Mouse (Mus musculus) hindbrain, embryonic 10.5 days (tissue): ENCODE results near the gene Cryz. TPM values are rescaled to one million over a fixed set of nuclear protein-coding genes. Genes with fewer than 3 reads are reported as not detected.
A peak's percentile ranks its signal among the peaks of the same experiment; 100 is the strongest.

Experiments
- DNase-seq: peaks from one replicate; pipeline ENCODE4 v3.0.0-alpha.2; 2017; ENCODE audit warnings: low spot score
- H3K27ac ChIP-seq: fragments of 300-500 bp; sonication (generic); 2 replicates; pipeline ENCODE4 v1.5.1; 2016; ENCODE audit warnings: mild to moderate bottlenecking, moderate library complexity
- H3K27me3 ChIP-seq: fragments of 300-500 bp; sonication (generic); 2 replicates; pipeline ENCODE4 v1.6.1; 2016; ENCODE audit warnings: mild to moderate bottlenecking; ENCODE audit not compliant: poor library complexity, insufficient read depth, severe bottlenecking
- H3K36me3 ChIP-seq: fragments of 300-500 bp; sonication (generic); 2 replicates; pipeline ENCODE4 v1.6.1; 2016; ENCODE audit warnings: mild to moderate bottlenecking, moderate library complexity
- H3K4me1 ChIP-seq: fragments of 300-500 bp; sonication (generic); replicated peaks from 2 replicates; pipeline ENCODE4 v1.6.1; 2016; ENCODE audit warnings: mild to moderate bottlenecking
- H3K4me3 ChIP-seq: fragments of 300-500 bp; sonication (generic); 2 replicates; pipeline ENCODE4 v1.5.1; 2016; ENCODE audit warnings: mild to moderate bottlenecking, moderate library complexity
- H3K9me3 ChIP-seq: fragments of 300-500 bp; sonication (generic); 2 replicates; pipeline ENCODE4 v1.6.1; 2016; ENCODE audit warnings: mild to moderate bottlenecking, moderate library complexity
- WGBS: fragments of 180-500 bp; shearing (Covaris S2); methylation state at CpG from one replicate; pipeline ENCODE4 v1.1.7; 2016; 5-methylcytosine and 5-hydroxymethylcytosine counted together
- polyA plus RNA-seq: library from polyadenylated mRNA; unstranded; fragments of >200 nt; fragmentation: Nextera tagmentation; extraction: Ambion mirVana; gene quantifications from 2 replicates; pipeline ENCODE4 v1.2.1, GENCODE M21; 2016

Cryz gene
- polyA plus RNA-seq = 14.9 and 20.9 TPM in 2 replicates

DNA sequence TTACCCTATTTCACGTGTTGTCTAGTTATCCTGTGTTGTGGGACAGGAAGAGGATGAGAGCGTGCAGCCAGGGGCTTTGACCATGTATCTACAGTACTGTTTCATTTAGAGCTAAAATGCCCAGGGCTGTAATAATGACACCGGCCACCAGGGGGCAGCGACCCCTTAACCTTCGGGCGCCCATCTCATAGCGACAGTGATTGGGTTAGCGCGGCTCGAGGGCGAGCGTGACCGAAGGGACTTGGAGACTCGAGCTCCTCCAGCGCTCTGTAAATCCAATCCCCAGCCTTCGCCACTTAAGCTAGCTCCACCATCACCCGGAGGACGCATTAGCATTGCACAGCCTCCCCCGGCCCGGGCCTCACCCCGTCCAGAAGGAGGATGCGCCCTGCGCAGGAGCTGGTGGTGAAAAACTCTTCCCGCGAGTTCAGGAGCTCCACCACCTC lies at the start of gene Cryz:
Gene Cryz (plus strand): TSS at position 224 of the 446 bp plus-strand sequence.
- H3K27ac ChIP-seq = peak within 1 kb of the TSS; percentile 98
- peaks cover 11% of the 10 kb centered on the region for H3K4me1 ChIP-seq
- peak; percentile 93 for DNase-seq
- H3K27me3 ChIP-seq = no peaks in the 10 kb centered on the region
- no peaks in the 10 kb centered on the region for H3K9me3 ChIP-seq
- WGBS = under 1% methylated on average over 25 of the region's 25 CpGs
- H3K36me3 ChIP-seq = peaks cover 29% of the 10 kb centered on the region
- peak within 1 kb of the TSS; percentile 94 for H3K4me3 ChIP-seq

DNA sequence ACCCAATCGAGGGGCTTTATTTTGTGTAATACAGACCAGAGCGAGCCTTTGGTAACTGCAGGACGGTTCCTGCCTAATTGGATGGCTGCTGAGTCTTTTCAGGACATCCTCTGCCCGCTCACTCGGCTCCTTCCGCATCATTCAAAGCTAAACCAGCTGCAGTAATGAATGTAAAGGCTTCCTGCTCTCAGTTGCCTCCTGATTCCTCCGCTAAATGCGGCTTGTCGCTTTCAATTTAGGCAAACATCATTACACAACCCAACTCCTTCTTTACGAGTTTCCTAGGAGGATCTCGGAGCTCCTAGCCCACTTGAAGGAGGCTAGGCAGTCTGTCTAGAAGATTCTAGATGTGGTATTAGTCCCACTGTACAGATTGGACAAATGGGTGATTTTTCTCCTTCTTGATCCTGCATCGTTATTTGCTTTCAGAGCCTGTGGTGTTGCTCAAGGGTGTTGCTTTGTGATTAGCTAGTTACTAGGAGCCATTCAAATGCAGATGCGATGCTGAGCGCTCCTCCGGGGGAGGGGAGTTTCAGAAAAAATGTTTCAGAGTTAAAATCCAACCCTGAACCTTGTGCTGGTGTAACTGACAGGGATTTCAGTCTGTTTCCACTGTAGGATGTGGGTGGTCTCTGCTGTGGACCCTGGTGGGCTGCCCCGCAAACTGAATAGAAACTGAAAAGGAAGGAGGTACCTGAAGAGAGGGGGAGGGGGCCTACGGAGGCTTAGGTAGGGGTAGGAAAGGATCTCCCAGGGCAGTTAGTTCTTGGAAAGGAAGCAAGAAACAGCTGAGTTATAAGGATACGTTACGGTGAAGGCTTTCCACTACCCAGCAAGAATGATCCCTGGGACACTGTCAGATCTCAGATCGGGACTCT lies 48.7 kb upstream of the Cryz start:
- H3K4me3 ChIP-seq = peak overlapping the region; percentile 40
- DNase-seq = peak; percentile 22
- H3K36me3 ChIP-seq = no peaks in the 10 kb centered on the region
- 5% methylated on average over 20 of the region's 20 CpGs for WGBS
- peaks cover 39% of the 10 kb centered on the region for H3K4me1 ChIP-seq
- peaks cover 38% of the 10 kb centered on the region for H3K27me3 ChIP-seq
- H3K9me3 ChIP-seq = no peaks in the 10 kb centered on the region
- H3K27ac ChIP-seq = 0 out of 2 replicates have a peak overlapping the region, but pooled peaks have one; percentile 18

DNA sequence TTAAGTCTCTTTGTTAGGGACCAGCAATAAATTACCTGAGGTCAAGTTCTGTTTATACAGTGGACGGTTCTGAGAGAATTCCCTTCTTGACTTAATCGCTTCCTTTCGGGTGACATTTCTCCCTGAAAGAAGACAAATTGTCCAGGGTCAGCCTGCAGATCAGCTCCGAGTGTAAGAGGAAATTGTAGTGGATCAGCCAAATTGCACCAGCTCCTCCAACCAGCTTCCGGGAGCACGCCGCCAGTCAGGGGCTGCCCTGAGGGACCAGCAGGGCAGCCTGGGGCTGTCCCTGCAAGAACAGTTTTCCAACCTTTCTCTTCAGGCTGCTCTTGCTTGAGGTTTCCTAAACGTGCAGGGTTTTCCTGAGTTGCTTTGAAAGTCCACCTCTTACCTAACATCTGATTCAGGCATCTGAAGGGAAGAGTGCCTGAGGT lies 47.6 kb upstream of the Cryz start:
- H3K27me3 ChIP-seq = peaks cover 38% of the 10 kb centered on the region
- H3K4me3 ChIP-seq = no peak overlapping the region
- 21% methylated on average over 8 of the region's 8 CpGs for WGBS
- H3K4me1 ChIP-seq = peaks cover 39% of the 10 kb centered on the region
- no peaks in the 10 kb centered on the region for H3K36me3 ChIP-seq
- no peak overlapping the region for H3K27ac ChIP-seq
- DNase-seq = peak; percentile 36
- H3K9me3 ChIP-seq = no peaks in the 10 kb centered on the region

DNA sequence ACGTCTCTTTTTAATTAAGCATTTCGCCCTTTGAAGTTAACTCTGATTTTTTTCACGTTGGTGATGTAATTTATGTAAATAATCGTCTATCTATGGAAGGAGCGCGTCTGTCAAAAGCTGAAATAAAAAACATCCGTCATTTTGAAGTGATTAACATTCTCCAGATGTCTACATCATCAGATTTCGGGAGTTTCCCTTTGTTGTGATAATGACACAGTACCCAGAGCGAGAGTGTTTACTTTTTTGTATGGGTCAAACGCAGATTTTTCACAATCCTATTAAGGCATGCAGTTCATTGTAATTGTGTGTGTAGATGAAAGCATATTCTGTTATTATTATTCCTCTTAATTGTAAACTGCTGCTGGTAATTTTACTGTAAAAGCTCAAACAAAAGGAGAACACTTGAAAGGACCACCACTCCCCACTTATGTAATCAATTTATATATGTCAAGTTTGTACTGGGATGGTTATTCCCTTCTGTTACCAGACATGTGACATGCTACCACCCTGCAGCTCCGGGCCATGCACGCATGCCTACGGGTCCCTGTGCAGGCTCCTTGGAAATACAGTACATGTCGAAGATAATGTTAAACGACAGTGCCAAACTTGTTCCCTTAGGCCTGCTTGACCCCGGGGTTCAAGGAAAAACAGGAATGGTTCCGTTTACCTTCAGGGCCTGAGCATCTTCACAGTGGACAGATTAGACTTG lies 46.0 kb upstream of the Cryz start:
- Histone ChIP-seq H3K4me1 (peaks cover 39% of the 10 kb centered on the region), H3K4me3 (no peak overlapping the region), H3K36me3 (no peaks in the 10 kb centered on the region), H3K27ac (no peak overlapping the region), H3K27me3 (peaks cover 38% of the 10 kb centered on the region), H3K9me3 (no peaks in the 10 kb centered on the region)
- 47% methylated on average over 17 of the region's 17 CpGs for WGBS
- peak; percentile 29 for DNase-seq

DNA sequence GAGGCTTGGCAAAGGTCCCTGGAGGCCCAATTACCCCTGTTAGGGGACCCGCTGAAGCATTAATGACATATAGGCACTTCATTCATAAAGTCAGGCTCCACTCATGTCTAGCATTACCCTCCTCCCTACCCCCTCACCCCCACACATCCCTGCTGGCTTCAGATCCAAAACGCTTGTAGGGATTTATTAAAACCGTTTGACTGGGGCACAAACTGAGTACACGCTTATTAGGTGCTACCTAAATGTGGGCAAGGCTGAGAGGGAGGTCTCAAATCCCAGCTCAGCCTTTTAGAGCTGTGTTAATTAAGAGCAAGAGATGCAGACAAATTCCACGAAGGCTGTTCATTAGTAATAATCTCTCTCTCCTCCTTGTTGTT lies 45.5 kb upstream of the Cryz start:
- 58% methylated on average over 5 of the region's 5 CpGs for WGBS
- Histone ChIP-seq H3K4me3 (no peak overlapping the region), H3K27me3 (peaks cover 38% of the 10 kb centered on the region), H3K27ac (no peak overlapping the region), H3K4me1 (peaks cover 39% of the 10 kb centered on the region), H3K36me3 (no peaks in the 10 kb centered on the region), H3K9me3 (no peaks in the 10 kb centered on the region)
- DNase-seq = no peak

DNA sequence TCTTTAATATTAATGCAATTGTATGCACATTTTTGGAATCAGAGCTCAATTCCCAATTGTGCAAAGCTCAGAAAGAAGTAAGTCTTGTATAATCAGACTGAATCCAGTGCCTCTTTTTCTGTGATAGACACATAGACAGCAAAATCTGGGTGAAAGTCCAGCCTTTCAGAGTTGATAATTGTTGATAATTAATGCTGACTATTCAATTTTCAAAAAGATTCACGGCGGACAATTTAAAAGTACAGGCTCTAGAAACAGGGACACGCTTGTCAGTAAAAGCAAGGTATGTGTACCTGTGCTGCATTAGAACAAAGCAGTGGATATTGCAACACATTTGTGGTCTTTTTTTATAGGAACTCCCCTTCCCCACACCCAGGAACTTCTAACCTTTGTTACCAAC lies 34.3 kb upstream of the Cryz start:
- DNase-seq = no peak

DNA sequence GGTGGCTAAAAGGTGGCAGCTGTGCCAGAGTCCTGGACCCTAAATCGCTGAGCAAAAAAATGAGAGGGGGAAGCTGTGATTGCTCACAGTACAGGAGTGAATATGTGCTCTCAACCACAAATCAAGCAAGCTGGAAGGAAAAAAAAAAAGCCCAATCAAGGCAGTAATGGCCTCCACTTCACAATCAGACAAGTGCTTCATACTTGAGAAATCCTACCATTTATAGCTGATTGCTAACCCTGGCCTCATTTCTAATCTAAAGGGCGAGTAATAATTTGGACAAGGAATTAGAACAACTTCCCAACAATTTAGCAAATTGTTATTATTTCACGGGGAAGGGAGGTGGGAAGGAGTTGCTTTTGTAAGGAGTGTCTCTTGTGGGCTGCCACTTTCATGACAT lies 31.1 kb upstream of the Cryz start:
- peaks cover 14% of the 10 kb centered on the region; the same call in 1 of the 2 replicates for H3K27me3 ChIP-seq
- DNase-seq = no peak
- no peak overlapping the region for H3K27ac ChIP-seq
- 0 out of 2 replicates have a peak, but pooled peaks cover 5% of the 10 kb centered on the region for H3K4me1 ChIP-seq
- H3K9me3 ChIP-seq = no peaks in the 10 kb centered on the region
- no peaks in the 10 kb centered on the region for H3K36me3 ChIP-seq
- H3K4me3 ChIP-seq = no peak overlapping the region
- WGBS = 74% methylated on average over 3 of the region's 3 CpGs

More for the DNA sequence above, 34.3 kb upstream of the Cryz start:
- Histone ChIP-seq H3K9me3 (no peaks in the 10 kb centered on the region), H3K27me3 (peaks cover 5% of the 10 kb centered on the region; the same call in 1 of the 2 replicates), H3K4me1 (no peaks in the 10 kb centered on the region), H3K27ac (no peak overlapping the region), H3K4me3 (no peak overlapping the region), H3K36me3 (no peaks in the 10 kb centered on the region)
- WGBS = 95% methylated on average over 3 of the region's 3 CpGs

DNA sequence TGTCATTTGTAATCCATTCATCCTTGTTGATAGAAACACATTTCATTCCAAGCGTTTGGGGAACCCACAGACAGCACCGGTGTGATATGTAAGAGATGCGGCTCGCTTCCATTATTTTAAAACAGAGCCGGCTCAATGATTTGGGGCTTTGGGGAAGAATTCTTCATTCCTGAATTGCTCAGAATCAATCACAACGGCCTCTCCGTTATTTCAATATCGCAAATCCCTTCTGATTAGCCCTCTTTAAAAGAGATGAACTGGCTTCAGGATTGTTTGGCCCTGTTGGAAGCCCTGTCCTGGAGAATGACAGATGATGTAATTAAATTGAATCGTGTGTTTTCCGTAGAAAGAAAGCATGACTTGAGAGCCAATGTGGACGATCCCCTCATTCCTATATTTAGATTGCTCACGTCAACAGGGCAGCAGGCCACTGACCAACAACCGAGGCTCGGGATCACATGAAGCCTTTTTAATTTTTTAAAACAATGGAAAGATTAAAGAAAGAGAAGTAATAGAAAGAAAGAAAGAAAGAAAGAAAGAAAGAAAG lies 26.4 kb upstream of the Cryz start:
- no peak overlapping the region for H3K4me3 ChIP-seq
- no peaks in the 10 kb centered on the region for H3K36me3 ChIP-seq
- WGBS = 54% methylated on average over 14 of the region's 14 CpGs
- H3K27me3 ChIP-seq = peaks cover 27% of the 10 kb centered on the region; the same call in 1 of the 2 replicates
- no peaks in the 10 kb centered on the region for H3K9me3 ChIP-seq
- DNase-seq = no peak
- peaks cover 16% of the 10 kb centered on the region for H3K4me1 ChIP-seq
- H3K27ac ChIP-seq = no peak overlapping the region

DNA sequence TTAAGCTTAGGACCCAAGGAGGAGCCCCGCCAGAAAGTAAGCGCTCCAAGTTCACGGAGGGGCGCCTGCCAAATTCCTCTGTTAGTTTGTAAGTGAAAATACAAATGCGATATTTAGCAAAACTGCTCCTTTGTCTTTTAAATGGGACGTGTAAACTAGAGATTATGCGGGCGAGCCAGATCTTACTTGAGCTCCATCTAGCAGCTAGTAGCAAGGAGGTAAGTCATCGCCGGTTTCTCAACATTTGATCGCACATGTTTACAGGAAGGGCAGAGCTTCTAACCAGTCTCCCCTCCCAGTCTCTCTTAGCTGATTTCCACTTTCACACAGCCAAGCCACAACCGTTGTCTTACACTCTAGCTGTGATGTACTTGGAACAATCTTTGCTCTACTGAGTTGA lies 25.7 kb upstream of the Cryz start:
- H3K27ac ChIP-seq = no peak overlapping the region
- H3K4me3 ChIP-seq = peak overlapping the region; percentile 34
- H3K27me3 ChIP-seq = peaks cover 27% of the 10 kb centered on the region; the same call in 1 of the 2 replicates
- H3K4me1 ChIP-seq = peaks cover 16% of the 10 kb centered on the region
- H3K36me3 ChIP-seq = no peaks in the 10 kb centered on the region
- H3K9me3 ChIP-seq = no peaks in the 10 kb centered on the region
- DNase-seq = peak; percentile 24
- WGBS = 8% methylated on average over 12 of the region's 12 CpGs

DNA sequence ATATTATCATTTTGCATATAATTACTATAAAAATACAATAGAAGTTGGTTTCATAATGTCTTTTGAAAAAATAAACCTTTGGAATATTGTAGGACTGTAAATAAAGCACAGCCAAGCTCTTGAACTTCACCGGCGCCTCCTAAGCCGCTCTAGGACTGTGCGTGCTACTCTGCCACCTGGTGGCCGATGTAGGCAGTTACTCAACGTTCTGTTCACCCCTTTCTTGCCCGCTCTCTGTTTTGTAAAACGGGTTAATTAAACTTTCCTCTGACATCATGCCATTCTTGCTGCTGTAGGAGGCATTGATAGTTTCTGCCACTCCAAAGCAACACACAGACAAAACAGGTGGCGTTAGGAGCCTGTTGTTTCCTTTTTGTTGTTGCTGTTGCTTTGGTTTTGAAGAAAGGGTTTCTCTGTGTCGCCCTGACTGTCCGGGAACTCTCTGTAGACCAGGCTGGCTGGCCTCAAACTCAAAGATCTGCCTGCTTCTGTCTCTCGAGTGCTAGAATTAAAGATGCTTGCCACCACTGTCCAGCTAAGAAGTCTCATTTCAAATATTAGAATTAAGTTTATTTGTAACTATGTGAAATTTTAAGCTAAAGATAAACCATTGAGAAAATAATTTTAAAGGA lies 24.1 kb upstream of the Cryz start:
- WGBS = 12% methylated on average over 12 of the region's 12 CpGs
- no peak overlapping the region for H3K4me3 ChIP-seq

DNA sequence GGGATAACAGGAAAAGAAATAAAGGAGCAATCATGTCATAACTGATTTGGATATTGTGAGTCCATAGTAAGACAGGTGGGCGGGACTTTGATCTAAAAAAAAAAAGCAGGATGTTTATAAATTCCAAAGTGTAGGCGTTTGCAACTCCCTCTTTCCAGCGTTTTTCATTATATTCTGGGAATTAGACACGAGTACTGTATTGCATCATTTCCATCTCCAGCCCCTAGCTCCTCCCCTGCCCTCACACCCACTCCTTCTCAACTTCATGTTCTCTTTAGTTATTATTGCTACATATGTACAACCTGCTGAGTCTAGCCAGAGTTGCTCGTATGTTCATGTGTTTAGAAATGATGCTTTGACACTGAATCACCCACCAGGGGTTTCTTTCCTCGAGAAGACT lies 22.8 kb upstream of the Cryz start:
- Histone ChIP-seq H3K9me3 (no peaks in the 10 kb centered on the region), H3K36me3 (peaks cover 7% of the 10 kb centered on the region), H3K27ac (no peak overlapping the region), H3K4me3 (no peak overlapping the region), H3K4me1 (peaks cover 16% of the 10 kb centered on the region), H3K27me3 (peaks cover 22% of the 10 kb centered on the region; the same call in 1 of the 2 replicates)
- 79% methylated on average over 6 of the region's 6 CpGs for WGBS
- DNase-seq = no peak

More for the DNA sequence above, 24.1 kb upstream of the Cryz start:
- H3K27ac ChIP-seq = no peak overlapping the region
- DNase-seq = peak; percentile 81
- H3K9me3 ChIP-seq = no peaks in the 10 kb centered on the region
- no peaks in the 10 kb centered on the region for H3K36me3 ChIP-seq
- H3K4me1 ChIP-seq = peaks cover 16% of the 10 kb centered on the region
- H3K27me3 ChIP-seq = peaks cover 22% of the 10 kb centered on the region; the same call in 1 of the 2 replicates

DNA sequence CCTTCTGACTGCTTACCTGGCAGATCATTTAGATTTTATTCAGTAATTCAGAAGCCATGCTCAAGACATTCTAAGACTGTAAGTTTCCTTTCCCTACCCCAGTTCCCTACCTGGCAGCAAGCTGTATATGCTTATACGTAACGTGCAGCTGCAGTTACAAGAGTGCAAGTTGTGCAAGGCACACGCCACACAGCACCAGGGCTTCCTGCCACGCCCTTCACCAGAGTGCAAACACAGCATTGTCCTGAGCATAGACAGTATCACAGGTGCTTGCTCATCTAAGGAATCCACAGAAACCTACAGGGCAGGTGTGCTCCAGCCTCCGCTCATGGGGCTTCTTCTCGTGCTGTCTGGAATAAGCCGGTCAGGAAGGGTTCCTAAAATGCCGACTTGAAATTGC lies 18.6 kb upstream of the Cryz start:
- no peak overlapping the region for H3K27ac ChIP-seq
- H3K9me3 ChIP-seq = no peaks in the 10 kb centered on the region
- DNase-seq = no peak
- H3K36me3 ChIP-seq = peaks cover 26% of the 10 kb centered on the region
- no peaks in the 10 kb centered on the region for H3K4me1 ChIP-seq
- no peak overlapping the region for H3K4me3 ChIP-seq
- H3K27me3 ChIP-seq = no peaks in the 10 kb centered on the region
- 93% methylated on average over 8 of the region's 8 CpGs for WGBS
